Mouse (Mus musculus) forebrain, embryonic 11.5 days (tissue): Measurements from ENCODE around the gene Zfp319. TPM values are rescaled to one million over a fixed set of nuclear protein-coding genes. Genes with fewer than 3 reads are reported as not detected.
A peak's percentile ranks its signal among the peaks of the same experiment; 100 is the strongest.

ENCODE experiments used
- ATAC-seq: fragments of 200-750 bp; cut with Nextera tagmentation; replicated peaks from 2 replicates; pipeline ENCODE4 v1.8.0; 2017; ENCODE audit warnings: moderate TSS enrichment; ENCODE audit not compliant: low FRiP score
- DNase-seq: peaks from one replicate; pipeline ENCODE4 v3.0.0-alpha.2; 2017; ENCODE audit warnings: low spot score
- H3K27ac ChIP-seq: fragments of 300-500 bp; sonication (generic); 2 replicates; pipeline ENCODE4 v1.5.1; 2014; ENCODE audit warnings: low read depth, low read length
- H3K27me3 ChIP-seq: fragments of 300-500 bp; sonication (generic); 2 replicates; pipeline ENCODE4 v1.6.1; 2014; ENCODE audit warnings: mild to moderate bottlenecking, low read length, mixed read lengths; ENCODE audit not compliant: control insufficient read depth, insufficient read depth
- H3K36me3 ChIP-seq: fragments of 300-500 bp; sonication (generic); 2 replicates; pipeline ENCODE4 v1.6.1; 2014; ENCODE audit warnings: mild to moderate bottlenecking, low read length, moderate library complexity, mixed read lengths; ENCODE audit not compliant: control insufficient read depth, insufficient read depth
- H3K4me1 ChIP-seq: fragments of 300-500 bp; sonication (generic); replicated peaks from 2 replicates; pipeline ENCODE4 v1.6.1; 2014; ENCODE audit warnings: low read length, mixed read lengths; ENCODE audit not compliant: control insufficient read depth, insufficient read depth
- H3K4me2 ChIP-seq: fragments of 300-500 bp; sonication (generic); 2 replicates; pipeline ENCODE4 v1.6.1; 2014; ENCODE audit warnings: low read depth, mild to moderate bottlenecking, low read length, moderate library complexity, mixed read lengths; ENCODE audit not compliant: severe bottlenecking
- H3K4me3 ChIP-seq: fragments of 300-500 bp; sonication (generic); 2 replicates; pipeline ENCODE4 v1.5.1; 2014; ENCODE audit warnings: low read depth, low read length
- H3K9ac ChIP-seq: fragments of 300-500 bp; sonication (generic); 2 replicates; pipeline ENCODE4 v1.6.1; 2014; ENCODE audit warnings: low read length
- H3K9me3 ChIP-seq: fragments of 300-500 bp; sonication (generic); 2 replicates; pipeline ENCODE4 v1.6.1; 2016; ENCODE audit warnings: low read length, mixed read lengths; ENCODE audit not compliant: control insufficient read depth
- WGBS: fragments of 180-500 bp; shearing (Covaris S2); extraction: QIAGEN DNeasy Blood & Tissue Kit; methylation state at CpG from one replicate; pipeline ENCODE4 v1.1.7; 2014; 5-methylcytosine and 5-hydroxymethylcytosine counted together
- polyA plus RNA-seq: library from polyadenylated mRNA; unstranded; fragments of >200 nt; fragmentation: Nextera tagmentation; extraction: Ambion mirVana; gene quantifications from 2 replicates; pipeline ENCODE4 v1.2.1, GENCODE M21; 2014

Zfp319 gene
- polyA plus RNA-seq, 1 experiment from 2014 or later, result 14.6 TPM

DNA sequence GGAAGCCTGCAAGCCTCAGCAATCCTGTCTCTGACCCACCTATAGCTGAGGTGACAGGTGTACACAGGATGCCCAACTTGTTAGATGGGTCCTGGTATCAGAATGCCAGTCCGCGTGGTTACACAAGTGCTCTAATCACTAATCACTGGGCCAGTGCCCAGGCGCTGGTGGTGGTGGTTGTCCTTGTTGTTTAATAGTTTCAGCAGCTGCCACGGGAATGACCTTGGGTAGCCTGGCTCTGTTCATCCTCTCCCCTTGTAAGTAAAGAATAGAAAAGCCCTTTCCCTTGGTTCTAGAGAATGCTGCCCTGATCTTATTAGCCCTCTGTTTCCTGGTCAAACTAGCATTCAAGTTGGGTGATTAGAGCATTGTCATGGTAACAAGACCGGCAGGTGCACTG is 10.0 kb upstream of the Zfp319 start:
- H3K4me3 ChIP-seq, result no peak overlapping the region
- H3K27ac ChIP-seq, result no peak overlapping the region
- no peak overlapping the region for H3K4me2 ChIP-seq
- no peak overlapping the region for H3K9ac ChIP-seq
- no peaks in the 10 kb centered on the region for H3K4me1 ChIP-seq
- ATAC-seq, result no peak
- no peaks in the 10 kb centered on the region for H3K27me3 ChIP-seq
- H3K9me3 ChIP-seq, result no peaks in the 10 kb centered on the region
- no peak for DNase-seq
- WGBS, result 56% methylated on average over 5 of the region's 5 CpGs
- H3K36me3 ChIP-seq, result no peaks in the 10 kb centered on the region

DNA sequence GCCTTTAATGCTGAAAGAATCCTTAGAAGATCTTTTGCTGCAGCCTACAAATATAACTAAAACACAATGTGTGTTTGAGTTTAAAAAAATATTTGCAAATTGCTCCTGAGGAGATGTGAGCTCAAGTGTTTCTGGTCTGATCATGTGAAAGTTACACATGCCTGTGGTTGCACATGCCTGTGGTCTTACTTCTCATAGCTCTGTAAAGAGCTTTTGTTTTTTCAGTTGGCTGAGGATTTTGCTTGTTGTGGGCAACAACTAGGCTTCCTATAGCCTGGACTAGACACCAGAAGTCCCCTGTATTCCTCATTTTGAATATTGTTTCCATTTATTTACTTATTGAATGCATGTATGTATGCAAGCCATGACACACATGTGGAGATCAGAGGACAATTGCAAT is 4.6 kb upstream of the Zfp319 start:
- no peak for ATAC-seq
- Histone ChIP-seq H3K27ac (no peak overlapping the region), H3K27me3 (no peaks in the 10 kb centered on the region), H3K4me3 (no peak overlapping the region), H3K36me3 (no peaks in the 10 kb centered on the region), H3K4me2 (no peak overlapping the region), H3K4me1 (no peaks in the 10 kb centered on the region), H3K9ac (no peak overlapping the region), H3K9me3 (no peaks in the 10 kb centered on the region)
- no peak for DNase-seq

DNA sequence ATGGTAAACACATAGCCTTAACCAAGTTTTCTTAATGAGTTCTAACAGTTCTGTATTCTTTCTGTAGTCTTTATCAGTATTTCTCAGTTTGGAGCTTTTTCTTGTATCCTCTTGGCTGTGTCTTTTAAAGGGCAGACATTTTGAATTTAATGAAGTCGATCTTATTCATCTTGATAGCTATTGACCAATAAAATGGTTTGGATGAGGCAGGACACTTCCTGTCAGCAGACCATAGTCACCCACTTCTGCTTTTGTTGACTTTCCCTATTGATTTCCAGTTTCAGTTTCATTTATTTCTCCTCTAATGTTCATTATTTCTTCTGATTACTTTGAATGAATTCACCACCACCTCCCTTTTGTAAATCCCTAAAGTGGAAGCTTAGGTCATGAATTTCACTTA is 4.0 kb upstream of the Zfp319 start:
- Histone ChIP-seq H3K4me3 (no peak overlapping the region), H3K9ac (no peak overlapping the region), H3K9me3 (no peaks in the 10 kb centered on the region), H3K4me2 (no peak overlapping the region), H3K27ac (no peak overlapping the region), H3K27me3 (no peaks in the 10 kb centered on the region), H3K36me3 (no peaks in the 10 kb centered on the region), H3K4me1 (no peaks in the 10 kb centered on the region)
- WGBS, result 97% methylated on average over 1 of the region's 1 CpGs
- ATAC-seq (no peak), DNase-seq (no peak)

DNA sequence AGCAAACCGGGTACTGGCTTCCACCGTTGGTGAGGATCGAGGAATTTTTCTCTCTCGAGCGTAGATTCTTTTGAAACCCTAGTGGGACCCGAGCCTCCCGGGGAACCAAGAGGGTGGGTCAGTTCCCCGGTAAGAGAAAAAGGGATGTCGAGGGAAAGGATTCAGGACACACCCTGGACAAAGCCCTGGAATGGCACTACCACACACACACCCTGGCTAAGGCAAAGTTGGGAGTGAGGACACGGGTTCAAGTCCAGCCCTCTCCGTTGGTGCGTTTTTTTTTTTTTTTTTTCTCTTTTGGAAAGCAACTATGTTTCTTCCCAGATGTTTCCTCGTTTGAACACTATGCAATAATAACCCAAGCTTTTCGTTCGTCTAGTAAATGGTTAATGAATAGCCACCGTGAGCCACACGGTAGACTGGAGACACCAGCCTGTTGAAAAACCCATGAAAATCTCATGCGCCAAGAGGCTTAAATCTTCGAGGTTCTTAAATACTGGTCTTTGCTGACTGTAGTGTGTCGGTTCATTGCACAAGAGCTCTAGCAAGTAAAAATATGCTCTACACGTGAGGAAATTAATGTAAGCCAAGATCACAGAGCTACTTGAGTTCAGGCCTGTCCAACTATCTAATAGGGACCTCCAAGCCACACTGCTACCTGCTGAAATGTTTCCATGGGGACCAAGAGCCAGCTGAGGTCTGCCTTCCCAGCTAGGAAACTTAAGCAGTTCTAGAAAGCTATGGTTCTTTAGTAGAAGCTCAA is 868 bp upstream of the Zfp319 start:
- H3K36me3 ChIP-seq, result peaks cover 14% of the 10 kb centered on the region
- no peaks in the 10 kb centered on the region for H3K9me3 ChIP-seq
- H3K9ac ChIP-seq, result peak overlapping the region; percentile 94
- WGBS, result 29% methylated on average over 21 of the region's 21 CpGs
- DNase-seq (no peak), ATAC-seq (peak; percentile 32; the same call in 1 of the 2 replicates)
- no peaks in the 10 kb centered on the region; the same call in 1 of the 2 replicates for H3K4me1 ChIP-seq
- peak overlapping the region; percentile 69 for H3K4me3 ChIP-seq
- H3K27ac ChIP-seq, result peak overlapping the region; percentile 93
- no peaks in the 10 kb centered on the region for H3K27me3 ChIP-seq
- peak overlapping the region; percentile 85 for H3K4me2 ChIP-seq

DNA sequence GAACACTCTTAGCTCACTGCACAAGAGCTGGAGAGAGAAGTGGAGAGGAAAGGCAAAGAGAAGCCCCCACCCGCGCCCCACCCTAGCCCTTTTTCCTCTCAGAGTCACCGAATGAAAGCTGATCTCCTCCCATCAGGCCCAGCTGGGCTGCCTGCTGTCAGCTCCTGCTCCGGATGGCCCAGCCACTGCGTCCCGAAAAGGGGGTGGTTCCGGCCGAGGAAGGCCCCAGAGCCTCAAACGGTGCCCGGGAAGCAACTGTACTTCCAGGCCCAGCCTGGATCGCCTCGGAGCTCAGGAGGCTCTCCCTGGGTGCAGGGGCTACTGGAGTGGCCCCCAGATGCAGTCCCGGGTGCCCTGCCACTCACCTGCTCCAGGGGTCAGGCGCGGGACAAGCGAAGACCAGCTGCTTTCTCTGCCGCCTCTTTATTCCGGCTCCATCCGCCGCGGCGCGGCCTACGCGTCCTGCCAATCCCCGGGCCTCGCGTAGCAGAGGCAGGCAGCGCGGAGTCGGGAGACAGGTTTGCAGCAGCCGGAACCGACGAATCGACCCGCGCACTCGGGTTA is 512 bp downstream of the Zfp319 start:
- ATAC-seq (peak; percentile 42), DNase-seq (no peak)
- Histone ChIP-seq H3K27ac (peak overlapping the region; percentile 93), H3K36me3 (peaks cover 18% of the 10 kb centered on the region), H3K27me3 (no peaks in the 10 kb centered on the region), H3K4me3 (peak overlapping the region; percentile 69), H3K4me1 (no peaks in the 10 kb centered on the region; the same call in 1 of the 2 replicates), H3K9ac (peak overlapping the region; percentile 94), H3K4me2 (peak overlapping the region; percentile 85), H3K9me3 (no peaks in the 10 kb centered on the region)
- WGBS, result 0% methylated on average over 38 of the region's 38 CpGs

DNA sequence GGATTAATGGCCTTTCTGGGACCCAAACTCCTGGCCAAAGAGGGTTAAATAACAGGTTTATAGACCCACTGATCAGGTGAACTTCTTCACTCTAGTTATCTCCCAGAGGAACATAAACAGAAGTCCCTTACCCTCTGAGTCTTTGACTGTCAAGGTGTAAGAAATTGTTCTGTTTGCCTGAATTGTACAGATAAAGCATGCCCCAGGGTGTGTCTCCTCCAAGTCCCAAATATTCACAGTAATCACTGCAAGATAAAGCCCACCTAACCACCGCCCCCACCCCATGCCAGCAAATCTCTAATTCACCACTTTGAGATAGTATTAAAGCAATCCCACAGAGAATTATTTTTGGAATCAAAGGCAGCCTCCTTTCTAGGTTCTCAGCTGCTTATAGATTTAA is 1.4 kb downstream of the Zfp319 start:
- Histone ChIP-seq H3K4me2 (peak overlapping the region; percentile 85), H3K4me1 (no peaks in the 10 kb centered on the region; the same call in 1 of the 2 replicates), H3K27ac (no peak overlapping the region), H3K36me3 (peaks cover 18% of the 10 kb centered on the region), H3K9ac (peak overlapping the region; percentile 94), H3K9me3 (no peaks in the 10 kb centered on the region), H3K27me3 (no peaks in the 10 kb centered on the region), H3K4me3 (peak overlapping the region; percentile 69)
- ATAC-seq (no peak), DNase-seq (no peak)
- WGBS, result 76% methylated on average over 1 of the region's 1 CpGs

DNA sequence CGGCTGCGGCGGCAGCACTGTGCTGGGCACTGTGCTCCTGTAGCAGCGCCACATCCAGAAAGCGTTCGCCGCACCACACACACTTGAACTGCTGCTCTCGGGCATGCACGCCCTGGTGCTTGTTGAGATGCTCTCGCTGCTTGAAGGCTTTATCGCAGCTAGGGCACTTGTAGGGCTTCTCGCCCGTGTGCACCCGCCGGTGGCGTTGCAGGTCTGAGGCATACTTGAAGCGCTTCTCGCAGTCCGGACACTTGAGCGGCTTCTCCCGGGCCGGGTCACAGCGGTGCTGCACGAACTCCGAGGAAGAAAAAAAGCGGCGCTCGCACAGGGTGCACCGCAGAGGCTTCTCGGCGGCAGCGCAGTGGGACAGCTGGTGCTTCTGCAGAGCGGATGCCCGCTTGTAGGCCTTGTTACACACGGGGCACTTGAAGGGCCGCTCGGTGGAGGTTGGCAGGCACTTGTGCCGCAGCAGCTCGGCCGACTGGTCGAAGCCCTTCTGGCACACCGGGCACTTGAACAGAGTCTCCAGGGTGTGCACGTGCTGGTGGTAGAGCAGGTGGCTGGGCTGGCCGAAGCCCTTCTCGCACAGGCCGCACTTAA is 3.8 kb downstream of the Zfp319 start:
- no peak overlapping the region for H3K4me3 ChIP-seq
- no peak overlapping the region for H3K4me2 ChIP-seq
- peaks cover 18% of the 10 kb centered on the region for H3K36me3 ChIP-seq
- no peaks in the 10 kb centered on the region for H3K27me3 ChIP-seq
- no peak overlapping the region for H3K27ac ChIP-seq
- H3K9ac ChIP-seq, result no peak overlapping the region
- DNase-seq (no peak), ATAC-seq (no peak)
- WGBS, result 83% methylated on average over 46 of the region's 46 CpGs
- no peaks in the 10 kb centered on the region for H3K9me3 ChIP-seq
- H3K4me1 ChIP-seq, result peaks cover 2% of the 10 kb centered on the region; the same call in 1 of the 2 replicates

DNA sequence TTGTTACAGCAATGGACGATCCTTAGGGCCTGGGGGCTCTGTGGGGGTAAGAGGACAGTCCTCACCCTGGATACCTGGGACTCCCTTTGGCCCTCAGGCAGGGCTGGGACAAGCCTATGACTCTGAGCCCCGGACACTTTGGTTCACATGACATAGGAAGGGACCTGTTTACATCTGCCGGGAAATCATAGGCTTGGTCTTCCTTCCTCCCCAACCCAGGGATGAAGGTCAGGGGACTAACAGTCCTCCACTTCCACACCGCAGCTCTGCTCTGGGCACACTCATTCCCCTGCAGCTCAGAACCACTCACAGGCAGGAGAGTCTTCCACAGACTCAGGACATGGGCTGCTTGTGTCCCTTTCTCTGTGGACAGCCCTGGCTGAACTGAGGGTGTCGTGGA is 4.9 kb downstream of the Zfp319 start:
- H3K36me3 ChIP-seq, result peaks cover 18% of the 10 kb centered on the region

More for the DNA sequence above, 4.9 kb downstream of the Zfp319 start:
- no peak for DNase-seq
- H3K4me2 ChIP-seq, result no peak overlapping the region
- no peak overlapping the region for H3K9ac ChIP-seq
- H3K27ac ChIP-seq, result no peak overlapping the region
- 93% methylated on average over 5 of the region's 5 CpGs for WGBS
- ATAC-seq, result no peak
- H3K4me1 ChIP-seq, result peaks cover 2% of the 10 kb centered on the region; the same call in 1 of the 2 replicates
- no peak overlapping the region for H3K4me3 ChIP-seq
- no peaks in the 10 kb centered on the region for H3K9me3 ChIP-seq
- H3K27me3 ChIP-seq, result no peaks in the 10 kb centered on the region
